28 mouse cellular contexts compared by ENCODE assay signal in the genomic region with DNA sequence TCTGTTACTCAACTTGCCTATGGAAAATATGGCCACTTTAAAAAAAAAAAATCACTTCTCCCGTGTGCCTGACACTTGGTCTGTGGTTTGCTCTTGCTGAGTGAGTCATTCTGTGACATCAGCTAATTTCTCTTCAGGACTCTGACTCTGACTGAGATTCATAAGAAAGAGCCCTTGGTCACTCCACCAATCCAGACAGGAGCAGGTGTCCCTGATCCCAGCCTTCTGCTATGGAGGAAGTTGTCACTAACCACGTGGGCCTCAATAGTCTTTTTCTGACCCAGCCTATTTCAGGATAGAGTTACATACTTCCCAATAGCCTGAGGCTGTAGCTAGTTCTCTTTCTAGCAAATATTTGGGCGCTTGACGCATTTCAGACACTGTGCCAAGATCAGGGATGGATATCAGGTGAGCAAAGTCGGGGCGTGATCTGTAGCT.
DNase-seq lines count a peak whose midpoint lies in the region; ATAC-seq and TF ChIP-seq lines count a peak whose summit lies in the region.
"Had no signal": no experiment of that assay in that cellular context is flagged by ENCODE, and none has a peak within 500 bp of the region (broad histone marks: within the 10 kb centered on the region; RNA-seq: fewer than 3 reads in every experiment).

No protein-coding gene starts in this region.

- no peak for ATAC-seq in CD4-positive, CD25-positive, alpha-beta regulatory T cell, adult 4 months
- ATAC-seq: forebrain, embryonic 13.5 days; hindbrain, postnatal 0 days; intestine, embryonic 15.5 days; liver, embryonic 12.5 days; liver, postnatal 0 days; midbrain, embryonic 15.5 days had no signal

- no peaks in the 10 kb centered on the region for H3K27me3 ChIP-seq in myocyte (ENCODE audit: control insufficient read depth, insufficient read depth, insufficient read length)
- H3K27me3 ChIP-seq: forebrain, embryonic 13.5 days; hindbrain, embryonic 12.5 days; intestine, embryonic 15.5 days; limb, embryonic 13.5 days; liver, embryonic 12.5 days; midbrain, embryonic 15.5 days had no signal

- H3K4me2 ChIP-seq in myocyte (ENCODE audit: low read depth): peak overlapping the region; percentile 71
- H3K4me2 ChIP-seq: forebrain, embryonic 13.5 days; hindbrain, embryonic 12.5 days; intestine, embryonic 15.5 days; limb, embryonic 13.5 days; liver, embryonic 12.5 days; midbrain, embryonic 15.5 days had no signal

- no peaks in the 10 kb centered on the region for H3K79me2 ChIP-seq in myocyte (ENCODE audit: control insufficient read depth, insufficient read depth)

- no peaks in the 10 kb centered on the region for H3K36me3 ChIP-seq in myocyte (ENCODE audit: control insufficient read depth, insufficient read depth)
- H3K36me3 ChIP-seq: hindbrain, embryonic 12.5 days; intestine, embryonic 15.5 days; limb, embryonic 13.5 days; liver, embryonic 12.5 days; midbrain, embryonic 10.5 days; midbrain, embryonic 15.5 days had no signal

- H3ac ChIP-seq in myocyte (ENCODE audit: control insufficient read depth, insufficient read length): no peak overlapping the region

- TF ChIP-seq POLR2A in myocyte (IDR thresholded peaks at IDR 0.05; ENCODE audit: insufficient read length, low read depth): no peak

- H3K4me3 ChIP-seq in myocyte: peak overlapping the region; percentile 15
- H3K4me3 ChIP-seq: forebrain, embryonic 13.5 days; hindbrain, embryonic 12.5 days; intestine, embryonic 15.5 days; layer of hippocampus, adult 2 months; left cerebral cortex, adult 2 months; limb, embryonic 13.5 days; liver, embryonic 12.5 days; midbrain, embryonic 10.5 days; midbrain, embryonic 15.5 days had no signal

- DNase-seq in 3134 (ENCODE audit: extremely low read depth, insufficient read length, low spot score) (peak; percentile 63), 416B (ENCODE audit: low read depth) (peak; percentile 14), NIH3T3 (ENCODE audit: low read depth) (peak; percentile 46)
- no peak for DNase-seq in urinary bladder, adult 2 months (ENCODE audit: low spot score)
- no peak for DNase-seq in T-cell, adult 2 months (ENCODE audit: low spot score)
- DNase-seq: adrenal gland, adult 2 months; cerebellum, adult 8-10 months; embryo, embryonic 11 days; gastrocnemius, postnatal 14 days; heart, postnatal 14 days; kidney, adult 2 months; kidney, postnatal 36 days; liver, postnatal 0 days; right cerebral cortex, postnatal 4 days; thymus, adult 2 months; thymus, postnatal 36 days had no signal

TF ChIP-seq in myocyte, 11 proteins besides CTCF, POLR2A, EP300 and RAD21:
- TF ChIP-seq E2F4 (IDR thresholded peaks at IDR 0.05; ENCODE audit: insufficient read depth): no peak
- no peak for TF ChIP-seq TCF3 (IDR thresholded peaks at IDR 0.05; ENCODE audit: insufficient read length, low read depth)
- no peak for TF ChIP-seq MAX (IDR thresholded peaks at IDR 0.05; ENCODE audit: low read depth)
- peak in 2 of 3 experiments; percentile 37 to 49 for TF ChIP-seq MYOD1 (IDR thresholded peaks at IDR 0.05; ENCODE audit: control insufficient read depth in 1 of 3, insufficient read length in 2 of 3, low read depth in 2 of 3)
- TF ChIP-seq POLR2AphosphoS2 (IDR thresholded peaks at IDR 0.05; ENCODE audit: insufficient read length, low read depth): no peak
- TF ChIP-seq MYOG (IDR thresholded peaks at IDR 0.05; ENCODE audit: control insufficient read depth in 1 of 3, insufficient read depth in 1 of 3, insufficient read length in 2 of 3, low read depth in 2 of 3): no peak
- peak; percentile 82 for TF ChIP-seq USF1 (IDR thresholded peaks at IDR 0.05; ENCODE audit: low read depth)
- TF ChIP-seq TCF12 (IDR thresholded peaks at IDR 0.05; ENCODE audit: insufficient read depth, poor library complexity, severe bottlenecking): no peak
- no peak for TF ChIP-seq SRF (IDR thresholded peaks at IDR 0.05; ENCODE audit: control insufficient read depth, insufficient read length, low read depth)
- peak; percentile 71 for TF ChIP-seq CEBPB (IDR thresholded peaks at IDR 0.05; ENCODE audit: insufficient read depth, poor library complexity, severe bottlenecking)

Comparison
In these comparisons a context has a peak if more than half of its experiments do, and no peak if none do; other contexts are left out.
1. DNase-seq: peak in 3134 (single experiment), 416B (single experiment) and NIH3T3 (single experiment); none in urinary bladder, adult 2 months (single experiment) and T-cell, adult 2 months (single experiment).